Mouse (Mus musculus): ENCODE data around the gene Lpin3. TPM values are rescaled to one million over a fixed set of nuclear protein-coding genes. Genes with fewer than 3 reads are reported as not detected.

Lpin3 gene
- 1.4 and 1.6 TPM in 2 replicates for polyA plus RNA-seq (2015; fragmentation: Nextera tagmentation; extraction: Ambion mirVana)

DNA sequence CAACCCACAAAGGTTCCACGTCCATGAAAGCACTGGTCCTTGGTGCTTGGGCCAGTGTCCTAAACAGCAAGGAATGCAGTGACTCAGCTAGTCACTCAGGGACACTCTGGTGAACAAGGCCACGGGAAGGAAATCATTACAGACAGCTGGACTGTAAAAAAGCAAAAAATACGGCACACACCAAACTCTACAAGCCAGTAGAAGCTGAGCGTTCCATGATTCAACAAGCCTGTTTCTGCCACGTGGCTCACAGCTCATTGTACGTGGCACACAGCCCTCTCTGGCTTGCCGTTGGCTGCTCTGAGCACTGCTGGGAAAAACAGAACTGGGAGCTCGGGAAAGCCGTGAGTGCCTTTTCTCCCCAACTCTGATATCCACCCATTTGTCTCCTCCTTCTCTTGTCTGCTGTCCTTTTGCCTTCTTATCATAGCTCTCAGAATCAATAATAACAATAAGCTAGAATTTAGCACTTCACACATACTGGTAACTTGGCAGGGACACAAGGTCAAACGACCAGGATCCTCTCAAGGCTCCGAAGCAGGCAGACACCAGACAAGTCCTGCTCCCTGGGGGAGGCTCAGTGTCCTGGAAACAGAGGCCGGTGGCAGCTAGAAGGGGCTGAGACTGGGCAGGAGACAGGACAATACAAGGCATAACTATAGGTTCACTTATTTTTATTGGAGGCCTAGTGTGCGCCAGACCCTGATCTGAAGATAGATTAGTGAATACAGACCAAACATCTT lies at the start of gene Lpin3:
Gene Lpin3, plus strand, starts transcription at position 218 of the 743 bp plus-strand sequence.
- Histone ChIP-seq H3K27me3 (replicated peaks) (no peaks in the 10 kb centered on the region), H3K4me1 (peaks cover 13% of the 10 kb centered on the region), H3K9ac (no peak within 1 kb of the TSS), H3K4me2 (no peak within 1 kb of the TSS), H3K4me3 (no peak within 1 kb of the TSS), H3K27ac (replicated peaks) (peak within 1 kb of the TSS; percentile 45; the same call in 1 of the 2 replicates), H3K9me3 (peaks cover 5% of the 10 kb centered on the region; the same call in 1 of the 2 replicates), H3K36me3 (no peaks in the 10 kb centered on the region)
- no peak for ATAC-seq (ENCODE audit: extremely low read depth, insufficient number of reproducible peaks, low FRiP score, low TSS enrichment)
- WGBS: 43% methylated on average over 13 of the region's 13 CpGs

DNA sequence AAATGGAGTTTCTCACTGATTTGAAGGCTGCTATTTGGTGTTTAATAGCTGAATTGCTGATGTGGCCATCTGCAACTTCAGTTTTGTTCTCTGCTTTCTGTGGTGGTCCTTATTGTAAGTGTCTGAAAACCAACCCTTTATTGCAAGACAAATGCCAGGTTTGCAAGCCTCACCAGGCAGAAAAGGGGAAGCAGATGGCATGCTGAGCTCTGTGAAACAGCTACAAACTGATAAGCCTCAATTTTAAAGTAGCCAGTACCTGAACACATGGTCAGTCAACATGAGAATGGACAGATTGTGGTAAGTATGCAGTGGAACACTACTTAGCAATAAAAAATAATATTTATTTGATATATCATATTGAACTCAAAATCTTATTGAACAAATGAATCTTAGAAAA lies 39.6 kb upstream of the Lpin3 start:
- Histone ChIP-seq H3K9me3 (no peaks in the 10 kb centered on the region), H3K27me3 (replicated peaks) (no peaks in the 10 kb centered on the region), H3K27ac (replicated peaks) (no peak overlapping the region), H3K4me1 (no peaks in the 10 kb centered on the region), H3K4me2 (no peak overlapping the region), H3K36me3 (no peaks in the 10 kb centered on the region), H3K9ac (no peak overlapping the region), H3K4me3 (no peak overlapping the region)
- no peak for ATAC-seq (ENCODE audit: extremely low read depth, insufficient number of reproducible peaks, low FRiP score, low TSS enrichment)

DNA sequence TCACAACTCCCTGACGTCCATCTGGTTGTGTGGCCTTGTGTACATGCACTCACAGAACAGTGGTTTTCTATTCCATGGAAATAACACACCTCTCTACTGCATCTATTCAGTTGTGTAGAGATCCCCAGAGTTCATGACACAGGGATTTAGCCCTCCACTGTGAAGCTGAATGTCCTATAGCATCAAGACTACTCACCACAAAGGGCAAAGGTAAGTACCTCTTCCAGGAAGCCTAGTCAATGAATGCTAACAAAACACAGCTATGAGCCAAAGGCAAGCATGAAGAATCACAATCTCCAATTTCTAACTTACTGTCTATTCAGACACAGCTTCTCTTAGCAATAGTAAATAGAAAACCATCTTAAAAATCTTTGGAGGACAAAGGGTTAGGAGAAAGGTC lies 32.8 kb upstream of the Lpin3 start:
- no peak for ATAC-seq (ENCODE audit: extremely low read depth, insufficient number of reproducible peaks, low FRiP score, low TSS enrichment)
- H3K9me3 ChIP-seq: no peaks in the 10 kb centered on the region
- H3K4me2 ChIP-seq: no peak overlapping the region
- WGBS: 84% methylated on average over 1 of the region's 1 CpGs
- no peaks in the 10 kb centered on the region for H3K27me3 ChIP-seq (replicated peaks)
- H3K9ac ChIP-seq: no peak overlapping the region
- H3K36me3 ChIP-seq: 0 out of 2 replicates have a peak, but pooled peaks cover 4% of the 10 kb centered on the region
- H3K4me1 ChIP-seq: peaks cover 3% of the 10 kb centered on the region; the same call in 1 of the 2 replicates
- no peak overlapping the region for H3K4me3 ChIP-seq
- H3K27ac ChIP-seq (replicated peaks): no peak overlapping the region

DNA sequence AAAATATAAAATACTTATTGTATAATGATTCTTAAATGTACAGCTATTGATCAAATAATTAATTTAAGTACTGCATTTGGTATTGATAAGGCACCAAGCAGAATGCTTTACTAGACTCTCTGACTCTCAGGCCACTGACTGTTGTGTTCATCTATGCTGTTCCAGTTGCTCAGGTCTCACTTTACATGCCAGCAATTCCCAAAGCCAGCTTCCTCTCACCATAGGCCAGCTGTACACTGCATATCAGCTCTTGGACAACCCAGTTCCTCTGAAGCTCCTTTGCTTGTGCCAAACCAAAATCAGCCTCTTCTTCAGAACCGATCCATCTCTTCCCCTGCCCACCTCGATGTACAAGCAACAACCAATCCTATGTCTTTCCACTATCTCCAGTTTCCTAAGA lies 32.3 kb upstream of the Lpin3 start:
- ATAC-seq (ENCODE audit: extremely low read depth, insufficient number of reproducible peaks, low FRiP score, low TSS enrichment): no peak
- H3K27me3 ChIP-seq (replicated peaks): no peaks in the 10 kb centered on the region
- H3K4me1 ChIP-seq: peaks cover 3% of the 10 kb centered on the region; the same call in 1 of the 2 replicates
- H3K4me2 ChIP-seq: no peak overlapping the region
- no peak overlapping the region for H3K27ac ChIP-seq (replicated peaks)
- WGBS: 79% methylated on average over 2 of the region's 2 CpGs
- 0 out of 2 replicates have a peak, but pooled peaks cover 4% of the 10 kb centered on the region for H3K36me3 ChIP-seq
- H3K9ac ChIP-seq: no peak overlapping the region
- H3K9me3 ChIP-seq: no peaks in the 10 kb centered on the region
- no peak overlapping the region for H3K4me3 ChIP-seq

DNA sequence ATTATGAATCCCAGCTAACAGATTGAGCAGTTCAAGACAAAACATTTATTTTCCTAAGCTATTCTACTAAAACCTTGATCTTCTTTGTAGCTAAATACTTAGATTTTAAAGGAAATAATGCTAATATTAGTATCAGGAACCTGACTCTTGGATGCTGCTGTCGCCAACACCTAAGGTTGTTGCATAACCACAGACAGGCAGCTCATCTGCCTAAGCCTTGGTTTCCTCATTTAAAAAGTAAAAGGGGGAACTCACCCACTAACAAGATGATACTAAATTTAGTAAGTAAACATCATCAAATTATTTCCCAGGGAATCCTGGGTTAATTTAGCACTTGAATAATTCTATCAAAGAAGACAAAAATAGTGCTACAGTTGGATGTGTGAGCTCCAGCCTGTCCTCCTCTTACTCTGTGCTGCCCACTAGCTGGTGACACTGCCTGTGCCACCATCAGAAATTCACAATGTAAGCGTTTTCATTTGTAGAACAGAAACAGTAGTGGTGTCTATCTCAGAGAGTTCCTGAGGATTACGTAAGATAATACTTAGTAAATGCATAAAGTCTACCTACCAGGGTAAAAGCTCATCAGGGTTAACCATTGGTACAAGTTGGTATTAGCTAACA lies 30.7 kb upstream of the Lpin3 start:
- WGBS: 79% methylated on average over 3 of the region's 3 CpGs
- 0 out of 2 replicates have a peak, but pooled peaks cover 4% of the 10 kb centered on the region for H3K36me3 ChIP-seq
- peaks cover 13% of the 10 kb centered on the region for H3K4me1 ChIP-seq
- no peaks in the 10 kb centered on the region for H3K9me3 ChIP-seq
- H3K4me2 ChIP-seq: no peak overlapping the region
- no peak for ATAC-seq (ENCODE audit: extremely low read depth, insufficient number of reproducible peaks, low FRiP score, low TSS enrichment)
- no peak overlapping the region for H3K4me3 ChIP-seq
- no peak overlapping the region for H3K9ac ChIP-seq
- H3K27me3 ChIP-seq (replicated peaks): no peaks in the 10 kb centered on the region
- no peak overlapping the region for H3K27ac ChIP-seq (replicated peaks)

DNA sequence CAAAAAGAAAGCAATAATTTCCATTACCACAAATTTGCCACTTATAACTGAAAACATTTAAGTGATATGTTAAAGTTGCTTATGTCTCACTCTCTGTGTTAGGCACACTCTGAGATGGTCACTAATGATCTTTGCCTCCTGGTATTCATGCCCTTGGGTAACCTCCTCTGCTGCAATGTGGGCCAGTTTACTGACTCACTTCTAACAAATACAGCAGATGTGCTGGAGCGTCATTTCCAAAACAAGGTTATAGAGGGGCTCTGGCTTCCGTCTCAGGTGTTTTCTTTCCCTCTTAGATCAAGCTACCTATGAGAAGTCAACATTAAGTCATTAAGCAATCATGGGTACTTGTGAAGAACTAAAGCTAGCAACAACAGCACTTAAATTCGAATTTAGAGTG lies 30.1 kb upstream of the Lpin3 start:
- no peak for ATAC-seq (ENCODE audit: extremely low read depth, insufficient number of reproducible peaks, low FRiP score, low TSS enrichment)
- no peak overlapping the region for H3K9ac ChIP-seq
- peaks cover 16% of the 10 kb centered on the region for H3K4me1 ChIP-seq
- H3K4me3 ChIP-seq: no peak overlapping the region
- H3K27ac ChIP-seq (replicated peaks): no peak overlapping the region
- 0 out of 2 replicates have a peak, but pooled peaks cover 4% of the 10 kb centered on the region for H3K36me3 ChIP-seq
- H3K9me3 ChIP-seq: no peaks in the 10 kb centered on the region
- H3K4me2 ChIP-seq: no peak overlapping the region
- H3K27me3 ChIP-seq (replicated peaks): no peaks in the 10 kb centered on the region
- WGBS: 75% methylated on average over 3 of the region's 3 CpGs

DNA sequence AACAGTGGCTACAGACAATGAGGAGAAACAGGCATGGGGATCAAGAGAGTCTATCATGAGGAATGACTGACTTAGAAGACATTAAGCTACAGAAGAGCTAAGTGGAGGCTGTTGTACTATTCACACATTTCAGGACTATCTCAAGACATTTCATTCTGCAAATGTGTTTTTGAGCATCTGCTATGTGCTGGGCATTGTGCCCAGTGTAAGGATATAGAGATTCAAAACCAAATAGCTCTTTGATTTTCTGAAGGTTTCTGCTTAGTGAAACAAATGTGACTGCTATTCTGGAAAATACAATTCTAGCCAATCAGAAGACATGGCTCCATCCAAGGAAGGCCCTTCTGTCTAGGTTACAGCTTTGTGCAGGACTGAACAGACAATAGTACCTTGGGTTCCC lies 25.8 kb upstream of the Lpin3 start:
- Histone ChIP-seq H3K4me2 (no peak overlapping the region), H3K9ac (no peak overlapping the region)

DNA sequence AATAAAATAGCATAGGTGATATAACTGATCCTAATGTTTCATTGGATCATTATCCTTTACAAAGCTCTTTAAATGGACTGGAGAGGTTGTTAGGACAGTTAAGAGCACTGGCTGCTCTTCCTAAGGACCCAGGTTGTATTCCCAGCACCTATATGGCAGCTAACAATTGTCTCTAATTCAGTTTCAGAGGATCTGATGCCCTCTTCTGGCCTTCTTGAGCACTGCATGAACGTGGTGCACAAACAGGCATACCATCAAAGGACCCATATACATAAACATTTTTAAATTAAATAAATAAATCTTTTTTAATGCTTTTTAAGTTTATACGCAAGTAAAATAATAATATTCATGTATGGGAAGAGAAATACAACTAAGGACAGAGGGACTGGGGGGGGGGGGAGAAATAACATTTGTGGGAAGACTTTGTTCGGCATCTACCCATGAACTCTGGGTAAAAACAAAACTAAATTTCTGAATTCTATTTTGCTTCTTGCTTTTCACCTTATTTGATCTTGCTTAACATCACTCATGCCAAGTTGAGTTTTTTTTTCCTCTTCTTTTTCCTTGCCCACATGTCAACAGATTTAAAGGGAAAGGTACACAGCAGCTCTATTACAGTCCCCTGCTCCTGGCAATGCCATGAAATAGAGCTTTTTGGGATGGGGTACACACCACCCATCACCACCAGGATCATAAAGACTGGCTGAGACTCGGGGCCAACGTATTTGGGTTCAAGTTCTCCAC lies 23.9 kb upstream of the Lpin3 start:
- Histone ChIP-seq H3K4me3 (no peak overlapping the region), H3K9me3 (no peaks in the 10 kb centered on the region), H3K4me1 (peaks cover 21% of the 10 kb centered on the region), H3K36me3 (no peaks in the 10 kb centered on the region), H3K9ac (no peak overlapping the region), H3K27ac (replicated peaks) (no peak overlapping the region), H3K27me3 (replicated peaks) (no peaks in the 10 kb centered on the region), H3K4me2 (no peak overlapping the region)
- 72% methylated on average over 5 of the region's 5 CpGs for WGBS
- no peak for ATAC-seq (ENCODE audit: extremely low read depth, insufficient number of reproducible peaks, low FRiP score, low TSS enrichment)

More for the DNA sequence above, 25.8 kb upstream of the Lpin3 start:
- H3K4me3 ChIP-seq: no peak overlapping the region
- peaks cover 24% of the 10 kb centered on the region for H3K4me1 ChIP-seq
- H3K27ac ChIP-seq (replicated peaks): no peak overlapping the region
- no peaks in the 10 kb centered on the region for H3K9me3 ChIP-seq
- no peak for ATAC-seq (ENCODE audit: extremely low read depth, insufficient number of reproducible peaks, low FRiP score, low TSS enrichment)
- no peaks in the 10 kb centered on the region for H3K36me3 ChIP-seq
- no peaks in the 10 kb centered on the region for H3K27me3 ChIP-seq (replicated peaks)

DNA sequence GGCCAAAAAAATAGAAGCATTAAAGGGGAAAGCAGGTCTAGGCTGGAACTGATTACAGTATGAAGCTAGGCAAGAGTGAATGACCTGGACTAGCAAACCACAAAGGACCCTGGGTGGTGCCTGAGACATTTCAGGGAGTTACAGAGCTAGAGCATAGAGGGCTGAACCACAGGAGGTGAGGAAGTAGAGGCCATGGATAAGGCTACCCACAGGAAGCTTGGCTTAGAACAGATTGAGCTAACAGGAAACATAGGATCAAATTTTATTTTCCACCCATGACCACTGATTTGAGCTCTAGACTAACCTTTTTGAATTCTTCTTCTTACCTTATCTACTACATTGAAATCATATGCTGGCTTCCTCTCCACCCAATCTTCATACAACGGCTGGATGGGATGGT lies 20.1 kb upstream of the Lpin3 start:
- H3K4me1 ChIP-seq: peaks cover 13% of the 10 kb centered on the region
- 57% methylated on average over 1 of the region's 1 CpGs for WGBS

DNA sequence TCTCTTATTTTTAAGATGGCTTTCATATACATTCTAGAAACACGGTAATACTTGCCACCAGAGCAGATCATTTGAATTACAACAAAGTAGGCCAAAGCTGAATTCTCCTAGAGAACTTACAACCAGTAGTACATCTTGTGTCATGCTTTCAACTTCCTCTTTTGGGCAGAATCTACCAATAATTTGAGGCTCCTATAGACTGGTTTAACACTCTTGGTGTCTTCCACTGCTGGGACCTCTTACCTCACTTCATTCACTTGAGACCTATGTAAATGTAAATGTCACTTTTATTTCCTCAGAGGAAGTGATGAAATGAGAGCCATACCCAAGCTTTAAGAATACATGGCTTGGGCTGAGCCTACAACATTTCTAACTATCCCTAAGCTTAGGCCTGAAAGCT lies 16.4 kb upstream of the Lpin3 start:
- Histone ChIP-seq H3K4me1 (peaks cover 4% of the 10 kb centered on the region; the same call in 1 of the 2 replicates), H3K27me3 (replicated peaks) (no peaks in the 10 kb centered on the region), H3K36me3 (no peaks in the 10 kb centered on the region), H3K9ac (no peak overlapping the region), H3K4me2 (no peak overlapping the region), H3K9me3 (0 out of 2 replicates have a peak, but pooled peaks cover 3% of the 10 kb centered on the region), H3K27ac (replicated peaks) (no peak overlapping the region), H3K4me3 (no peak overlapping the region)
- WGBS: 72% methylated on average over 1 of the region's 1 CpGs
- no peak for ATAC-seq (ENCODE audit: extremely low read depth, insufficient number of reproducible peaks, low FRiP score, low TSS enrichment)

More for the DNA sequence above, 20.1 kb upstream of the Lpin3 start:
- no peak overlapping the region for H3K4me3 ChIP-seq
- H3K4me2 ChIP-seq: no peak overlapping the region
- no peak overlapping the region for H3K27ac ChIP-seq (replicated peaks)
- H3K9ac ChIP-seq: no peak overlapping the region
- no peak for ATAC-seq (ENCODE audit: extremely low read depth, insufficient number of reproducible peaks, low FRiP score, low TSS enrichment)
- H3K27me3 ChIP-seq (replicated peaks): no peaks in the 10 kb centered on the region
- 0 out of 2 replicates have a peak, but pooled peaks cover 3% of the 10 kb centered on the region for H3K9me3 ChIP-seq
- H3K36me3 ChIP-seq: no peaks in the 10 kb centered on the region

DNA sequence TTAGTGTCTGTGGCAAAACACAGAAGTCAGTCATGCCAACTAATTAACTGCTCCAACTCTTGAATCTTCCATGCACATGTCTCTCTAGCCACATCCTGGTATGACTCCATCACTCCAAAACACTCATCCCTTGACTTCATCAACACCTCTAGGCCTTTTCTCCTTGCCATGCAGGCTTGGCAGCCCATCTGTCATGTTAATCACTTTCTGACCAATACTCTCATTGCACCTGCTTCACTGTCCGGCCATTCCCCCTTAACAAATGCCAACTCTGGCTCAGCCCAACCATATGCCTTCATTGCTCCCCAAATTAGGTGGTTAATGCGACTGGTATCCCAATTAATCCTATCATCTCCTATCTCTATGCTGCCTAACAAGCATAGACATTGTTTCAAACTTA lies 15.2 kb upstream of the Lpin3 start:
- H3K4me3 ChIP-seq: no peak overlapping the region
- 0 out of 2 replicates have a peak, but pooled peaks cover 3% of the 10 kb centered on the region for H3K9me3 ChIP-seq
- no peaks in the 10 kb centered on the region for H3K36me3 ChIP-seq
- H3K4me2 ChIP-seq: no peak overlapping the region
- ATAC-seq (ENCODE audit: extremely low read depth, insufficient number of reproducible peaks, low FRiP score, low TSS enrichment): no peak
- no peaks in the 10 kb centered on the region for H3K27me3 ChIP-seq (replicated peaks)
- H3K9ac ChIP-seq: no peak overlapping the region
- peaks cover 4% of the 10 kb centered on the region; the same call in 1 of the 2 replicates for H3K4me1 ChIP-seq
- WGBS: 76% methylated on average over 2 of the region's 2 CpGs
- no peak overlapping the region for H3K27ac ChIP-seq (replicated peaks)
